Mouse (Mus musculus): ENCODE measurements around the gene Rgs6.

Gene Rgs6

DNA sequence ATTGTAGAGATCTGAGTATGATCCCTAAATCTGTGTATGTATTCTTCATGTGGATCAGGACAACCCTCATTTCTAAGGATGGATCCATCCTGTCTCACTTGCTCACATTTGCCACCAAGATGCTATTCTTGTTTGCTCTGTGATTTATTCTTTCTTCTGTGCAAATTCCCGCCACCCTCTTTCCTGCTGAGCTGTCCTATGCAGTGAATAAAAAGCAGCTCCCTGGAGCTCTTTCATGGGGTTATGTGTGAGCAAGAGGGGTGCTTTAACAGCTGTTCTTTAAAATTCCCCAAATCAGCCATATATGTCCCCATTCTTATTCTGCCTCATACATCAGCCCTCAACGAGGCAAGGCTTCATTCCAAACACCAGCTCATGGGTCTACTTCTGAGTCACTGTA, 277.6 kb downstream of the Rgs6 start:
- DNase-seq (ENCODE audit: low spot score) = no peak

GRCm38 (mm10) chr12:82880711-82881110, 292.6 kb downstream of the Rgs6 start:
- no peak for DNase-seq (ENCODE audit: low spot score)

DNA sequence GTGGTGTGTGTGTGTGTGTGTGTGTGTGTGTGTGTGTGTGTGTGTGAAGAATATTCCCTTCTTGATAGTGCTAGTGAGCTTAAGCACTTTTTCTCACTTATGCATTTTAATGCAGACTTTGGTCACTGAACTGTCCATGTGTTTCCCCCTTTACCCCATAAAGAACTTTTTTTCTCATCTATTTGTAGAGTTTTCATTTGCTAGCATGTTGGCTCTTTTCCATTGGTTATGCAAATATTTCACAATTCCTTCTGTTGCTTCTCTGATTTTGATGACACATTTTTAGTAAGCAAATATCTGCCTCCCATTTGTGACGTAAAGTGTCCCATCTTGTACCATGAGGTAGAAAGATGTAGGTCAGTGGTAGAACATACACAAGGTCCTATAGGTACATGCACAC, 295.0 kb downstream of the Rgs6 start:
- DNase-seq (ENCODE audit: low spot score) = no peak

DNA sequence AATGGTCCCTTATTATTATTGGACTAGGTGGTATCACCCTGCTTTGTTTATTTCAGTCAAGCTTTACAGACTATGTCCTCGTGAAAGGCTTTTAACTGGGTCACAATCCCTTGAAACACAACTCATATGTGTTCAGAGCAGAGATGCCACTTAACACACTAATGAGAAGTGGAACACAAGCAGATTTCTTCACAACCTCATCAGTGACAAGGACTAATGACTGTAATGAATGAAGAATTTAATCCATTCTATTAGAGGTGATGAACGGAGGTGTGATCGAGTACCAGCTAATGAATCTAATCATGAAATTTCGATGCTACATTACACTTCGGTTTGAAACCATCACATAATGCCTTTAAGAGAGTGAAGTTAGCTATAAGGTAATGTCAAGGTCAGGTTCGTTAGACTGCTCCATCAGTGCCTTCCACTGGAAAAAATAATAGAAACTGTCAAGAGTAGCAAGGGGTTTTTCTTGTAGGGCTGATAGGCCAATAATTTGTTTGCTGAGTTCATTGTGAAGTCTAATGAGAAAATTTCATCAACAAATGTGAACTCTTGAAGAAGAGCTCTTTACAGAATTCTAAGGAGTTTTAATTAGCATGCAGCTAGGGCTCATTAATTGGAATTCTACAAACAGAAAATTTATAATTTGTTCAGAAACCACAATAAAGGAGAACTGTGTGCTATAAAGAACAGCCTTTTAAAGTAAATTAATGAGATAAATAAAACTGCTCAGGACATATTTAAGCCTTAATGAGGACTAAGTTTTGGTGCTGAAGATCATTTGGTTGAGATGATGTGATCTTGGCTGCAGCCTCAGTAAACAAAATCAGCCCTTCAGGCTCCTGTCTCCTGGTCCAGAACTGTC, 307.1 kb downstream of the Rgs6 start:
- DNase-seq (ENCODE audit: low spot score) = no peak

DNA sequence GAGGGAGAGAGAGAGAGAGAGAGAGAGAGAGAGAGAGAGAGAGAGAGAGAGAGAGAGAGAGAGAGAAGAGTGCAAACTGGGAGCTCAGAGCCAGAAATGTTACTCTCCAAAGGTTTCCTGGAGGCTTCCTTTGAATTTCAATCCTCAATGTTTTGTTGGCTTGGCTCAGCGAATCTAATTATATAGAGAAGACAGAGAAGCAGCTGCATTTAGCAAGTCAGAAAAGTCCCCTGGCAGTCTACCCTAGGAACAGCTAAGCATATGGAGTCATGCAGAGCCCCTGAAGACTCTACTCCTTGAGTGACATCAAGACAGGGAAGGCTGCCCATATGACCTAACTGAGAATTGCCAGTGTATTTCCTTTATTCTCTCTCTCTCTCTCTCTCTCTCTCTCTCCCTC, 317.7 kb downstream of the Rgs6 start:
- no peak for DNase-seq (ENCODE audit: low spot score)

DNA sequence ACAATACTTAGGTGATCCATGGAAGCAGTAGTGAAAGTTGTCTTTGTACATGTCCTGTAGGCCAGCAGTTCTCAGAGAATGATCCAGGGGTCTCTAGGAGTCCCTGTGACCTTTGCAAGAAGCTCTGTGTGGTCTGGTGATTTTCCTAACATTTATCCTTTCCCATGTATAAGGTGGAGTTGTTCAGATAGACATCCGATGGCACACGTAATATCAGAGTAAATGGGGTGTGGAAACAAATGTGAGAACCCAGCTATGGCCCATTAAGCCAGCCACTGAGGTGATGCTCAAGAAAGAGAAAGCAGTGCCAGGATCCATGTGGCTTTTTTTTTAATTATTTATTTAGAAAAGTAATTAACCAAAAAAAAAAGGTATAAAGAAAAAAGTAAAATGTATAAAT, 322.8 kb downstream of the Rgs6 start:
- DNase-seq (ENCODE audit: low spot score) = no peak

GRCm38 (mm10) chr12:82914127-82914526, 326.0 kb downstream of the Rgs6 start:
- no peak for DNase-seq (ENCODE audit: low spot score)

GRCm38 (mm10) chr12:82920146-82920545, 332.1 kb downstream of the Rgs6 start:
- DNase-seq (ENCODE audit: low spot score) = no peak

DNA sequence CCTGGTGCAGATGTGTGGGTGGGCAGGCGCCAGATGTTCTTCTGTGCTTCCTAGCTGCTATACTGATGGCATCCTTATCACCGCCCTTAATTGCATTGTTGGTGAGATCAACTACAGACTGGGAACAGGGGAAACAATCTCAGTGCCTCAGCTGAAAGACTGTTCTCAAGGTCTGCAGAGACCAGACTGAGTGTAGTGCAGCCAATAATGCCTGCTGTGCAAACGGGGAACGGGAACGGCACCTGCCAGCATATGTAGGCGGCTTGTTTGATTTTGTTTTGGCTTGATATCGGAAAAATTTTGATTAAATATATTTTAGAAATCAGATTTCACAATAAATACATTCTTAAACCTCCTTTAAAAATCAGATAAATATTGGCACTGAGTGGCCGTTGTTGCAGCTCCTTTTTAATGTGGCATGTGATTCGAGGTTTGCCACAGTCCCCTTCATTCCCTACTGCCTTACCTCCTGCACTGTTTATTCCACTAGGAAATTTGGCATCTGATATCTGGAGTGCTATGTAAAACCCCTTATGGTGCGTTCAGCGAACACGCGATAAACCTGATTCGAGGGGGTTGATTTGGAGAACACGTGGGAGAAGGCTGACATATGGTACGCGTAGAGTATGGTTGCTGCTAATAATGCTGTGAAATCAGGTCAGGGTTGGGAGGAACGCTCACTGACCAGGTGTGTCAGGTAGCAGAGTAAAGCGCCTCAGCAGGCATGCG, 333.4 kb downstream of the Rgs6 start:
- peak; percentile 20 for DNase-seq (ENCODE audit: low spot score)

DNA sequence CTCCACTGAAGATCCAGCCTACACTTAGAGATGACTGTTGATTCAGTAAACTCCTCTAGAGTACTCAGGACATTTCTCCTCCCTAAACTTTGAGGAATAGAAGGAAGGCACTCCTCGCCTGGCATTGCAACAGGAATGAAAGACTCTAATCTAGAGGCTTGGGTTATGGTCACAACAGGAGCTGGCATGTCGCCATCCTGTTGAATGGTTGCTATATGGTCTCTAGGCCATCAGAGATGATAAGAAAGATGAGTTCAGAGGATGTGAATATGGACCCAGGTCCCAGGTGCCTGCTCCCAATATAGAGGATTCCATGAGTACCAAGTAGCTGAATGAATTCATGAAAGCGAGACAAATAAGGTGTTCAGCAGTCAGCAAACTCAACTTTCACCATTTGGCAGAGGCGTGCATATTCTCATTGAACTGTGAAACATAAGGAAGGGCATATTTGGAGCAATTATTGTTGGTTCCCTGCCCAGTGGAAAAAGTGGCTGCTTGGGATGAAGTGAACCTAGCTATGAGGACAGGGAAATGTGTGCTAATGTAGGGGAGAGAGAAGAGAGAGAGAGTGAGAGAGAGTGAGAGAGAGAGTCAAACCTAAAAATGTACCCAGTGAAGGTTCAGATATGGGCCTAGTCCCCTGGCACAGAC, 334.9 kb downstream of the Rgs6 start:
- no peak for DNase-seq (ENCODE audit: low spot score)

GRCm38 (mm10) chr12:82932706-82933461, 344.8 kb downstream of the Rgs6 start:
- no peak for DNase-seq (ENCODE audit: low spot score)

GRCm38 (mm10) chr12:82935121-82935762, 347.1 kb downstream of the Rgs6 start:
- no peak for DNase-seq (ENCODE audit: low spot score)

DNA sequence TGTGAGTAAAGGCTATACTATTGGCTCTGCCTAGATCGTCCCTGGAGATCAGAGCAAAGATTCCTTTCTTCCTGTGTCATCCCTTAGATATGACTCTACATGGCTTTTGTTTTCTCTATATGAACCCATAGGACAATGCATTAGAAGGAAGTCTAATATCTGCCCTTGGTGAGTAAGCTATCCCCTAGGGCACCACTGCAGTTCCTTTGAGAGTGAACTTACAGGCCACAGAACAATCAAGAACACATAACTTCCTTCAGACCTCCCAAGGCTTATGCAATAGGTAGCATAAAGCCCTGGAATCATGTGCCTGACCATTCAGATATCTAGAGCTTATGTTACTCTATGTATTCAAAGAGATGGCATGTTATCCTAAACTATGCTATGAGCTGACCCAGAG, 347.7 kb downstream of the Rgs6 start:
- no peak for DNase-seq (ENCODE audit: low spot score)

DNA sequence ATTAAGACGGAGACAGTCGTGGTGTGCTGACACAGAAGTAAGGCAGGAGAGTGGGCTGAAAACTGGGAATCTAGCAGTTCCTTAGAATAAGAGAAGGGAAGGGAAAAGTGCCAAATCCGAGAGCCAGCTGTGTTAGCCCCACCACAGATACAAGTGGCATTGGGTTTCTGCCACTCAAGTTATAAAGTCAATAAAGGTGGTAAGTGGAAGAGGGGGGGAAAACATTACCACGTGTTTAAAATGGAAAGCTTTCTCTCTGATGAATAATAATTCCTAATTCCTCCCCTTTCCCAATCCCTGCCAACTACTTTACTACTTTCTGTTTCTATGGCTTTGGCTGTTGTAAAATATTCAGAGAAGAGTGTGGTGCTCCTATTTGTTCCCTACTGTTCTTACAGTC, 352.4 kb downstream of the Rgs6 start:
- no peak for DNase-seq (ENCODE audit: low spot score)

DNA sequence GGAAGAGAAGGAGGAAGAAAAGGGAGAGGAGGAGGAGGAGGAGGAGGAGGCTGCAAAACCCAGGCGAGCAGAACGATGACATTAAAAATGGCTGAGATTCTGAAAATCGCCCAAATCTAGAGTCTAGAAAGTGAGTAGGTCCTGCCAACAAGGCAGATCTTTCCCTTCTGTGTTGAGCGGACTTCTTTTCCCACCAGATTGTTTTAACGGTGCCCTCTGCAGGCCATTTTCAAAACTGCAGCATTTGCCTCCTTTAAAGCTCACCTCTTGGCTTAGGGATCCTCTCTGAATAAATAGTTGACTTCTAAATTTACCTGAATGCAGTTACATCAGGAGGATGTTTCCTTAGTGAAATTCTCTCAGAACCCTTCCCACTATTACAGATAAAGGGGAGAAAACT, 358.4 kb downstream of the Rgs6 start:
- peak; percentile 87 for DNase-seq (ENCODE audit: low spot score)

- no peak for DNase-seq (ENCODE audit: low spot score)
Measured at GRCm38 (mm10) chr12:82961111-82961510, 373.0 kb downstream of the Rgs6 start.

GRCm38 (mm10) chr12:82961852-82962251, 373.8 kb downstream of the Rgs6 start:
- DNase-seq (ENCODE audit: low spot score) = no peak

DNA sequence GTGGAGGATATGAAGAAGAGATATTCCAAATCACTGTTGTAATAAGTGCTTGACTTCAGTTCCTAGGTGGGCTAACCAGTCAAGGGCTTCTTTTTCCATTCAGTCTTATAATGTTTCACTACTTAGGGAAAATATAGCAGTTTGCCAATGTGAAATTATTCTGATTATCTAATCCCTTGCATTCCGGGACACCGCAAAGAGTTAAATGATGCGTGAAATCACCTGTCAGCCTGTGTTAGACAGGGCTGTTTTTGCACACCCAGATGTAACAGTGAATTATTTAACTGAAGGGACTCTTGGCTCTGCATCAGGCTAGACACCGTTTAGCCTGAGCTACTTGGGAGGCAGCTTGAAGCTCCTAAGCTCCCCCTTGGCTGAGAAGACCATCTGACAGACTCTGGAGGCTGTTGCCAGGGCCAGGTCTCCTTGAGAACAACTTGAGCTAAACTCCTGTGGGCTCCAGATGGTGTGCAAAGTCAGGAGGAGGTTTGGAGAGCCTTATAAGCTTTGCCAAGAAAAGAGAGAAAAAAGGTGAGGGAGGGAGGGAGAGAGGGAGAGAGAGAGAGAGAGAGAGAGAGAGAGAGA, 382.5 kb downstream of the Rgs6 start:
- no peak for DNase-seq (ENCODE audit: low spot score)

GRCm38 (mm10) chr12:82971176-82971575, 383.1 kb downstream of the Rgs6 start:
- DNase-seq (ENCODE audit: low spot score) = no peak

DNA sequence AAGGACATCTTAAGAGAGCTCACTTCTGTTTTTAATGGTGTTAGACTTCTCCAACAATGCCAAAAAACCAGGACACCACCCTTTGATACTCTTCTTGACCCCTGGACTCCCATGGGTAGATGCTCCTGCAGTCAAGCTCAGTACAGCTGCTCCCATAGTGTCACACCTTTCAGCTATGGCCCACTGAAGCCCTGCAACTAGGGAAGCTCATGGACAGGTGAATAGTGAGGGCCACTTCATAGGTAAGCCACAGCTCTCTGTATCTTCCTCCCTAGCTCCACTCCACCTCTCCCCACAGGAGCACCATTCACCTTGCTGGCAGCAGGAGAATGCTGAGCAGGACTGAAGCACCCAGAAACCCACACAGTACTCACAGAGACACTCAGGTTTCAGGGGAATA, 384.6 kb downstream of the Rgs6 start:
- no peak for DNase-seq (ENCODE audit: low spot score)

DNA sequence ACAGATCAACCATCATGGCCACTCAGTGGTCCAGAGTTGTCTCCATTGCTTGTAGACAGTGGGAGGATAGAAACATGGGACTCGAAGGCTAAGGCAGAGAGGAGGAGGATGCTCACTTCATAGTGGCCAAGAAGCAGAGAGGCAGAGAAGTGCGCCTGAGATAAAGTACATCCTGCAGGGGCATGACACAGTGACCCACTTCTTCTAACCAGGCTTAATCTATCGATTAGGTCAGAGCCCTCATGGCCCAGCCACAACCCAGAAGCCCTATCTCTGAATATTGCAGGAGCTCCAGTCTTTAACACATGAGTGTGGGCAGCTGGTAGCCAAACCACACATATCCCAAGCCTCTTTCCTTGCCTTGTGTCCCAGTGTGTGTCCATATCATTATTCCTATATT, 385.7 kb downstream of the Rgs6 start:
- no peak for DNase-seq (ENCODE audit: low spot score)
